Mouse (Mus musculus): ENCODE results near the gene Bicra. TPM values are rescaled to one million over a fixed set of nuclear protein-coding genes. Genes with fewer than 3 reads are reported as not detected.

Bicra gene
- polyA plus RNA-seq, 1 experiment from 2014 or later, result 8.3 TPM

DNA sequence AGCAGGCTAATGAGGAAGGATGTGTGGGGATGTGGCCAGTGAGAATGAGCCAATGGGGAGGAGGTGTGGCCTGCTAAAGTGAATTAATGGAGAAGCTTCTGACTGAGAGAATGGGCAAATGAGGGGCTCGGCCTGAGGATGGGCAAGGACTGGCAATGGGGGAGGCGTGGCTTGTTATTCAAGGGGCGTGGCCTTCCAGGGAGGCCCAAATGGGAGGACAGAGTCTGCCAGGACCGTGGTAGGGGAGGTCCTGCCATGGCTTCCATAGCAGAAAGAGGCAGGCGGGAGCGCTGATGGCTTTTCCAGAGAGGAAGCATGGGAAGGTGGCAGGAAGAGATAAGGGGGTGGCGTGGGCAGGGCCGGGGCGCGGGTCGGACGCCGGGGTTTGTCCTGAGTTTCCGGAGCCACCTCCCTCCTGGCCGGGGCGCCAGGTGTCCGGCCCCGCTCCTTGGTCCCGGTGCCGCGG, 92.7 kb downstream of the Bicra start:
- H3K4me2 ChIP-seq (replicated peaks; ENCODE audit: low read depth, low read length), result peak overlapping the region; percentile 27
- peaks cover 6% of the 10 kb centered on the region; the same call in 1 of the 2 replicates for H3K9me3 ChIP-seq (ENCODE audit: control insufficient read depth, low read depth, low read length)
- no peak overlapping the region for H3K9ac ChIP-seq (replicated peaks; ENCODE audit: low read depth, low read length)
- no peaks in the 10 kb centered on the region for H3K4me1 ChIP-seq (ENCODE audit: control insufficient read depth, insufficient read depth, low read length)
- ATAC-seq (ENCODE audit: insufficient number of reproducible peaks, insufficient read depth, low FRiP score, low read depth), result peak; percentile 73; the same call in 1 of the 2 replicates
- H3K4me3 ChIP-seq (ENCODE audit: low read depth, low read length), result no peak overlapping the region
- no peak overlapping the region for H3K27ac ChIP-seq (ENCODE audit: low read length)
- no peaks in the 10 kb centered on the region for H3K27me3 ChIP-seq (ENCODE audit: control insufficient read depth, insufficient read depth, low read length)
- H3K36me3 ChIP-seq (ENCODE audit: control insufficient read depth, insufficient read depth, low read length), result peaks cover 14% of the 10 kb centered on the region; the same call in 1 of the 2 replicates
- WGBS, result 7% methylated on average over 20 of the region's 21 CpGs

DNA sequence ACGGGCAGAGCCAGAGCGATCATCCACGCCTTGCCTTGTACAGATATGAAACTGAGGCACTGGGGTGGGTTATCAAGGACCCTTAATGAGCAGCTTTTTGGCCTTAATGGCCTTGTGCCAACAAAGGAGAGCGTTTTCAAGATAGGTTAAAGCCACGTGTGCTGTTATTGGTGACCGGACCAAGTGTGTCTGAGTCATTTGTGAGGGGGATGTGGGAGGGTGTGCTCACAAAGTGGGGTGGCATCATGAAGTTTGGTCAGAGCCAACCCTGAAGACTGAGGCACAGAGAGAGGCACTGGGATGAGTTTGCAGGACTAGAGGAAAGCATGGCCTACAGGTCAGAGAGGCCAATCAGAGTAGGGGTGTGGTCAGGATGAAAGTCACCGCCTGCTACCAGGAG, 93.3 kb downstream of the Bicra start:
- no peak overlapping the region for H3K9ac ChIP-seq (replicated peaks; ENCODE audit: low read depth, low read length)
- no peak overlapping the region for H3K4me3 ChIP-seq (ENCODE audit: low read depth, low read length)
- H3K36me3 ChIP-seq (ENCODE audit: control insufficient read depth, insufficient read depth, low read length), result peaks cover 12% of the 10 kb centered on the region; the same call in 1 of the 2 replicates
- no peaks in the 10 kb centered on the region for H3K4me1 ChIP-seq (ENCODE audit: control insufficient read depth, insufficient read depth, low read length)
- no peak overlapping the region for H3K27ac ChIP-seq (ENCODE audit: low read length)
- H3K27me3 ChIP-seq (ENCODE audit: control insufficient read depth, insufficient read depth, low read length), result no peaks in the 10 kb centered on the region
- no peak overlapping the region for H3K4me2 ChIP-seq (replicated peaks; ENCODE audit: low read depth, low read length)
- 87% methylated on average over 7 of the region's 7 CpGs for WGBS
- H3K9me3 ChIP-seq (ENCODE audit: control insufficient read depth, low read depth, low read length), result peaks cover 6% of the 10 kb centered on the region; the same call in 1 of the 2 replicates
- peak; percentile 40; the same call in 1 of the 2 replicates for ATAC-seq (ENCODE audit: insufficient number of reproducible peaks, insufficient read depth, low FRiP score, low read depth)

DNA sequence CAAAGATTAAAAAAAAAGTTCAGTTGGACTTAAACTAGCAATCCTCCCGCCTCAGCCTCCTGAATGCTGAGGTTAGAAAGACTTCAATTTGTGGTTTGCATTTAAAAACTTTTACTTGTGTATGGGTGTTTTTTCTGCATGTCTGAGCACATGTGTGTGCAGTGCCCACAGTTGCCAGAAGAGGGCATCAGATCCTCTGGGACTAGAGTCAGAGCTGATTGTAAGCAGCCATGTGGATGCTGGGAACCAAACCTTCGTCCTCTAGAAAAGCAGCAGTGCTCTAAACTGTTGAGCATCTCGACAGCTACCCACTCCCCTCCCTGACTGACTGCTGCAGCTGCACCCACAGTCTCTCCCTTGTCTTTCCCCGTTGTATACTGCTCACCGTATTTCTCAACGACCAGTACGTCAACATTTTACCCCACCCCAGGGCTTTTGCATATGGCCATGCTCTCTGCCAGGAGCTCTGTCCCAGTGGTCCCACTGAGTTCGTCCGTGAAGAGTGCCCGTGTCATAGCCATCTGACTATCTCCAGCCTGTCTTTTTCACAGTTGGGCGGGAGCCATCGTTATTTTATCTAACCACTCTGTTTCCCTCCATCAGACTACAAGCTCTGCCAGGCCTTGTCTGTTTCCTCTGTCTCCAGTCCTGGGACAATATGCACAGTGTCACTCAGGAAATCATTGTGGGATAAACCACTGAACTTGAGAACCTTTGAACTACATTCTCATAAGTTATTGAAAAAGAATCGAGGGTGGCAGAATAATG, 94.2 kb downstream of the Bicra start:
- Histone ChIP-seq H3K27me3 (ENCODE audit: control insufficient read depth, insufficient read depth, low read length) (no peaks in the 10 kb centered on the region), H3K4me2 (replicated peaks; ENCODE audit: low read depth, low read length) (no peak overlapping the region), H3K9ac (replicated peaks; ENCODE audit: low read depth, low read length) (no peak overlapping the region), H3K4me3 (ENCODE audit: low read depth, low read length) (no peak overlapping the region), H3K36me3 (ENCODE audit: control insufficient read depth, insufficient read depth, low read length) (peaks cover 10% of the 10 kb centered on the region; the same call in 1 of the 2 replicates), H3K27ac (ENCODE audit: low read length) (no peak overlapping the region), H3K4me1 (ENCODE audit: control insufficient read depth, insufficient read depth, low read length) (peaks cover 5% of the 10 kb centered on the region), H3K9me3 (ENCODE audit: control insufficient read depth, low read depth, low read length) (peaks cover 6% of the 10 kb centered on the region; the same call in 1 of the 2 replicates)
- 87% methylated on average over 13 of the region's 13 CpGs for WGBS
- no peak for ATAC-seq (ENCODE audit: insufficient number of reproducible peaks, insufficient read depth, low FRiP score, low read depth)

DNA sequence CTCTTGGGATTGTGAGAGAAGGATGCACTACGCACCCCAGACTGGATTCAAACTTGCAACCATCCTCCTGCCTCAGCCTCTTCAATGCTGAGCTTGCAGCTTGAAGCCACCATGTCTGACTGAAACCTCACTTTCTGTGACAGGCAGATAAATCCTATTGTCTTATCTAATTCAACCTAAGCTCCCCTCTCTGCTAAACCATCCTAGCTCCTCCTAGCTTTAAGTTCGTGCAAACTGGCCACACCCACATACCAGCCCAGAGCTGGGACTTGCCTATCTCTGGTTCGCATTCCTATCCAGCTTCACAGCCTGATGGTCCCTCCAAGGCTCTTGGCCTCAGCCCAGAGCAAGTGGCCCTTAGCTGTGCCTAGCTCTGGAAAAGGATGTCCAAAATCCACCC, 95.3 kb downstream of the Bicra start:
- 67% methylated on average over 3 of the region's 3 CpGs for WGBS
- H3K4me3 ChIP-seq (ENCODE audit: low read depth, low read length), result no peak overlapping the region
- no peak overlapping the region for H3K9ac ChIP-seq (replicated peaks; ENCODE audit: low read depth, low read length)
- H3K9me3 ChIP-seq (ENCODE audit: control insufficient read depth, low read depth, low read length), result peaks cover 6% of the 10 kb centered on the region; the same call in 1 of the 2 replicates
- ATAC-seq (ENCODE audit: insufficient number of reproducible peaks, insufficient read depth, low FRiP score, low read depth), result no peak
- H3K4me1 ChIP-seq (ENCODE audit: control insufficient read depth, insufficient read depth, low read length), result peaks cover 7% of the 10 kb centered on the region
- no peaks in the 10 kb centered on the region for H3K27me3 ChIP-seq (ENCODE audit: control insufficient read depth, insufficient read depth, low read length)
- peaks cover 10% of the 10 kb centered on the region; the same call in 1 of the 2 replicates for H3K36me3 ChIP-seq (ENCODE audit: control insufficient read depth, insufficient read depth, low read length)
- no peak overlapping the region for H3K4me2 ChIP-seq (replicated peaks; ENCODE audit: low read depth, low read length)
- H3K27ac ChIP-seq (ENCODE audit: low read length), result no peak overlapping the region

DNA sequence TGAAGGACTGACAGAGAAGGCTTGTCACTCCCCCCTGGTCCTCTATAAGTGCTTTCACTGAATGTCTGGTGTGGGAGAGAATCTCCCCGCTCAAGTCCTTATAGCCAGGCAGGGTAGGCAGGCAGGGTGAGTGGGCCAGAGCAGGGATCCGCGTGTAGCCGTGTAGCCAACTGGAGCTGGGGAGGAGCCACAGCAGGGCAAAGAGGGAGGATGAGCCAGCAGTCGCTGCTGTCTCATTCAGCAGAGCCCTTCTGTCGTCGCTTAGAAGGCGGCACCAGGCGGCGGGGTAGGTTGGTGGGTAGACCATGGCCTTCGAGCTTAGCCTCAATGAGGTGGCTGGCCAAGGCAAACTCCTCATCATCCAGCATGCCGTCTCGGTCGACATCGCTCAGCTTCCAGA, 97.7 kb downstream of the Bicra start:
- no peaks in the 10 kb centered on the region for H3K27me3 ChIP-seq (ENCODE audit: control insufficient read depth, insufficient read depth, low read length)
- ATAC-seq (ENCODE audit: insufficient number of reproducible peaks, insufficient read depth, low FRiP score, low read depth), result no peak
- H3K4me2 ChIP-seq (replicated peaks; ENCODE audit: low read depth, low read length), result no peak overlapping the region
- peaks cover 10% of the 10 kb centered on the region; the same call in 1 of the 2 replicates for H3K36me3 ChIP-seq (ENCODE audit: control insufficient read depth, insufficient read depth, low read length)
- no peak overlapping the region for H3K27ac ChIP-seq (ENCODE audit: low read length)
- H3K9me3 ChIP-seq (ENCODE audit: control insufficient read depth, low read depth, low read length), result peaks cover 6% of the 10 kb centered on the region; the same call in 1 of the 2 replicates
- 81% methylated on average over 15 of the region's 15 CpGs for WGBS
- H3K4me3 ChIP-seq (ENCODE audit: low read depth, low read length), result no peak overlapping the region
- no peak overlapping the region for H3K9ac ChIP-seq (replicated peaks; ENCODE audit: low read depth, low read length)
- peaks cover 9% of the 10 kb centered on the region for H3K4me1 ChIP-seq (ENCODE audit: control insufficient read depth, insufficient read depth, low read length)

DNA sequence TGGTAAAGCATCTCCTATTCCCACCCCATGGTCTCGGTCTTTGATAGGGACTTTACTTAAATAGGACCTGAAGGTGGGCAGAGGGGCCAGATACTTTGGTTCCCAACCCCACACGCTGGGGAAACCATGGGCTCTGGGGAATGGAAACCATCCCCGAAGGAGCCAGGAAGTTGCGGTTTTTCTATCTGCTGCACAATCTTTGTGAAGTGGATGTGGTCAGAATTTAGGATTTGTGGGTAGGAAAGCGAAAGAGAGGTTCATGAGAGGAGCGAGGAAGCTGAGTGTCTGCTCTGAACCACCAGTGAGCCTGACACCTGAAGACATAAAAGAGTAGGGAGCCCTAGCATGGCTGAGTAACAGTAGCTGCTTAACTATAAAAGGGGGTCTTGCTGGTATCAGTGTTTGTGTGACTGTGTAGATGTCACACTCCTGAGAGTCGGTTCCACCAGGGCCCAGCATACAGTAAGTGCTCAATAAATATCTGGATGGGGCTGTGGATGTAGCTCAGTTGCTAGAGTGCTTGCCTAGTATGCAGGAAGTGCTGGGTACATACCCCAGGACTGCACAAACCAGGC, 98.4 kb downstream of the Bicra start:
- Histone ChIP-seq H3K27ac (ENCODE audit: low read length) (peak overlapping the region; percentile 30; the same call in 1 of the 2 replicates), H3K36me3 (ENCODE audit: control insufficient read depth, insufficient read depth, low read length) (peaks cover 12% of the 10 kb centered on the region), H3K9me3 (ENCODE audit: control insufficient read depth, low read depth, low read length) (peaks cover 6% of the 10 kb centered on the region; the same call in 1 of the 2 replicates), H3K27me3 (ENCODE audit: control insufficient read depth, insufficient read depth, low read length) (no peaks in the 10 kb centered on the region), H3K4me2 (replicated peaks; ENCODE audit: low read depth, low read length) (peak overlapping the region; percentile 45; the same call in 1 of the 2 replicates), H3K4me3 (ENCODE audit: low read depth, low read length) (no peak overlapping the region), H3K9ac (replicated peaks; ENCODE audit: low read depth, low read length) (no peak overlapping the region), H3K4me1 (ENCODE audit: control insufficient read depth, insufficient read depth, low read length) (peaks cover 16% of the 10 kb centered on the region)
- 87% methylated on average over 7 of the region's 7 CpGs for WGBS
- ATAC-seq (ENCODE audit: insufficient number of reproducible peaks, insufficient read depth, low FRiP score, low read depth), result no peak

DNA sequence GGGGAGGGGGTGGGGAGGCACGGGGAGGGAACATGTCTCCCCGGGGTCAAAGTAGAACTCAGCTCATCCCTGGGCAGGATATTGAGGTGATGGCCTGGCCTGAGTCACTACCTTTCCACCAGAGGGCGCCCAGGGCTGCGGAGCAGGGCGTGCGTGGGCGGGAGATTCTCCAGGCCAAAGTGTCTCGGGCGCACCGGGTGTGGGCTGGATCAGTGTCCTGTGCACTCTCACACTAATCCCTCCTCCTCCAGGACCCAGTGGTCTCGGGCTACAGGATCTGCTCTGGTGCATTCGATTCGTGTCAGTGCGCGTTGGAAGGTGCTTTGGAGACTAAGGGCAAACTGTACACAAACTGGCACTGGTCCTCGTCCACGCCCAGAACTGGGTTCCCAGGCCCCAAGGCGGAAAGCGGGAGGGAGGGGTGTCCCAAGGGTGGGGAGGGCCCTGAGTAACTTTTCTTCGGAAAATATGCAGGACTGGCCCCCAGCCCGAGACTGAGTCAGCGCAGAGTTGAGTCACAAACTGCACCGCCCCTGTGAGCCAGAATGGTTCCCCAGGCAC, 99.3 kb downstream of the Bicra start:
- ATAC-seq (ENCODE audit: insufficient number of reproducible peaks, insufficient read depth, low FRiP score, low read depth), result peak; percentile 64
- no peak overlapping the region for H3K9ac ChIP-seq (replicated peaks; ENCODE audit: low read depth, low read length)
- WGBS, result under 1% methylated on average over 23 of the region's 23 CpGs

DNA sequence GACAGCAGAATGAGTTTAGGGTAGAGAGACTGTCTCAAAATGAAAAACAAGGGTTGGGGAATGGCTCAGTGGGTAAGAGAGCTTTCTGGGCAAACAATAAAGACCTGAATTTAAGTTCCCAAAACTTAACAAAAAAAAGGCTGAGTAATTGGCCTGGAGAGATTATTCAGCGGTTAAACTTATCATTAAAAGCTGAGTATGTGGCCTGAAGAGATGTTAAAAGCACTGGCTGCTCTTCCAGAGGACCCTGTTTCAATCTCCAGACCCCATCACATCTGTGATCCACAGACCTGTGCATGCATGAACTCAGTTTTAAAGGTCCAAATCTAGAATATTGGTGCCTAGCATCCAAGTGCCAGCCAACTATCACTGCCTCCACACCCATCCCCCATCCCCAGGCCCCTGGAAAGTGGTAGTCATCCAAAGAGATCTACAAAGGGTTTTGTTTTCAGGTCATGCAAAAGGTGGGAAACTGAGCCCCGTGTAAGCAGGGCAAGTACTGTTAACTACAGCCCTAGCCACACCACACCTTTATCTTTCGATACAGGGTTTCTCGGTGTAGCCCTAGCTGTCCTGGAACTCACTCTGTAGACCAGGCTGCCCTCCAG, 100.0 kb downstream of the Bicra start:
- peak overlapping the region; percentile 45; the same call in 1 of the 2 replicates for H3K4me2 ChIP-seq (replicated peaks; ENCODE audit: low read depth, low read length)
- no peak overlapping the region for H3K9ac ChIP-seq (replicated peaks; ENCODE audit: low read depth, low read length)
- H3K4me3 ChIP-seq (ENCODE audit: low read depth, low read length), result no peak overlapping the region
- no peak for ATAC-seq (ENCODE audit: insufficient number of reproducible peaks, insufficient read depth, low FRiP score, low read depth)
- WGBS, result 42% methylated on average over 4 of the region's 4 CpGs
- H3K36me3 ChIP-seq (ENCODE audit: control insufficient read depth, insufficient read depth, low read length), result peaks cover 24% of the 10 kb centered on the region
- no peaks in the 10 kb centered on the region for H3K9me3 ChIP-seq (ENCODE audit: control insufficient read depth, low read depth, low read length)
- no peak overlapping the region for H3K27ac ChIP-seq (ENCODE audit: low read length)
- no peaks in the 10 kb centered on the region for H3K27me3 ChIP-seq (ENCODE audit: control insufficient read depth, insufficient read depth, low read length)
- peaks cover 16% of the 10 kb centered on the region for H3K4me1 ChIP-seq (ENCODE audit: control insufficient read depth, insufficient read depth, low read length)

More for the DNA sequence above, 99.3 kb downstream of the Bicra start:
- peaks cover 4% of the 10 kb centered on the region; the same call in 1 of the 2 replicates for H3K9me3 ChIP-seq (ENCODE audit: control insufficient read depth, low read depth, low read length)
- peak overlapping the region; percentile 4; the same call in 1 of the 2 replicates for H3K4me3 ChIP-seq (ENCODE audit: low read depth, low read length)
- H3K36me3 ChIP-seq (ENCODE audit: control insufficient read depth, insufficient read depth, low read length), result peaks cover 20% of the 10 kb centered on the region
- H3K27me3 ChIP-seq (ENCODE audit: control insufficient read depth, insufficient read depth, low read length), result no peaks in the 10 kb centered on the region
- peak overlapping the region; percentile 45; the same call in 1 of the 2 replicates for H3K27ac ChIP-seq (ENCODE audit: low read length)
- H3K4me1 ChIP-seq (ENCODE audit: control insufficient read depth, insufficient read depth, low read length), result peaks cover 16% of the 10 kb centered on the region
- H3K4me2 ChIP-seq (replicated peaks; ENCODE audit: low read depth, low read length), result peak overlapping the region; percentile 45
